Mouse (Mus musculus) small intestine, adult 2 months (tissue): ENCODE measurements around the gene Pla2g4b.

Experiments
- CTCF ChIP-seq: fragments of 200-500 bp; IDR thresholded peaks from 2 replicates; pipeline ENCODE4 v1.5.1; 2012; ENCODE audit warnings: low read depth, mild to moderate bottlenecking, control low read depth, inconsistent platforms, low read length, moderate library complexity, mixed read lengths; ENCODE audit not compliant: insufficient replicate concordance, insufficient read length; ENCODE audit errors: extremely low read depth
- POLR2A ChIP-seq: fragments of 200-500 bp; IDR thresholded peaks from 2 replicates; pipeline ENCODE4 v1.6.1; 2012; ENCODE audit warnings: low read depth, mild to moderate bottlenecking, control low read depth, inconsistent platforms, low read length, moderate library complexity

DNA sequence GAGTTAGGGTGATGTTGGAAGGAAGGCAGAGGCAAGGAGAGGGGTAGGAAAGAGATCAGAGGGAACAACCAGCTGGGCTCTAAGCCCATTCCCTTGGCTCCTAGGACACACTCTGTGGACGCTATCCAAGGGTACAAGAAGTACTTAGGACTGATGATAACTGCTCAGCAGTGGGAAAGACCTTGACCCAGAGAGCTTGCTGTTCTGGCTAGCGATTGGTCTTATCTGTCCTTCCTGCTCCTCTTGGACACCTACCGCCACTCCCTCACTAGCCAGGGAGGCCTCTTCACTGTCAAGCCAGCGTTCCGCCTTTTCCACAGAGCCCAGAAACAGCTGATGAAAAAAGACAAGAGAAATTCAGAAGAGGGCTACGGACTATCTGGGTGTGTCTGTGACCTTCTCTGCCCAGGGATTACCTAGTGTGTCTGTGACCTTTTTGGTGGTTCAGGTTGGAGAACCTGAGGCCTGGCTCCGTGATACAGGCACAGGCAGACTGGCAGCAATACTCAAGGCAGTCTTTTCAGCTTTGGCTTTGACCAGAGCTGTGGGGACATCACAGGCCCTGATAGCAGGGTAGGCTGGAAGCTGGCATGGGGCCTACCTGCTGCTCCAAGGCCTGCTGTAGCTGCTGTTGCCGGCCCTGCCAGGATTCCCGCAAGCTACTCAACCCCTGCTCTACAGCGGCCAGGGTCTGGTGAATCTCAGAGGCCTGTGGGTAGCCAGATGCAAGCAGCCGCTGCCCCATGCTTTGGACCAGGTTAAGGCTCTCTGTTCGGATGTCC, 21.7 kb downstream of the Pla2g4b start:
- TF ChIP-seq POLR2A (no peak), CTCF (no peak)
